Mouse (Mus musculus): ENCODE data around the gene Eml1.
"Not testable (repeated sequence)": the region's sequence is repeated elsewhere in the genome, so short reads cannot be mapped to it uniquely, and the experiment has no call there.

Gene Eml1

DNA sequence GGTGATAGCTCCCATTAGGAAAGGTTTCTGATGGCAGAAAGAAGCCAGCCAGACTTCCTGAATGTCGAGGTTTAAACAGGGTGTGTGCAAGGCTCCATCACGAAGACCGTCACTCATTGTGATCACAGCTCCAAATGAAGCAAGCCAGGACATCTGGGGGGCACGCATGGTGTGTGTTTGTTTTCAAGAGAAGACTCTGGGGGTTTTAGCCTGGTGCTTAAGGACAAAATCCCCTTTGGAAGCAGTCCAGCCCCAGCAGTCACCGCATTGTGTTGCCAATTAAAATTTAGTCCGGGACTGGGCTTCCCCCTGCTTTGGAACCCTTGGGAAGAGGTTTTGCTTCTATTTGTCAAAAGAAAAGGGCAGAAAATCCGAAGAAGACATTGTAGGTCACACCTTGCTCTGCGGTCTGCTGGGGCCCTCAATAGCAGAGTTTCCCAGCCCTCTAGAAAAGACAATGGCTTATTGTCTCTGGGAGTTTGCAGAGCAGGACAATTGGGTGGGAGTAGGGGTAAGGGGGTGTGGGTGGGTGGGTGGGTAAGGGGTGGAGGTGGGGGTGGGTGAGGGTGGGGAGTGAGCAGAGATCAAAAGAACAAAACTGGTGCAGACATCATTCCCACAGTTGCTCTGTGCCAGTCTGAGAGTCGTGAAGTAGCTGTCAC lies 110.1 kb downstream of the Eml1 start:
- DNase-seq = no peak

DNA sequence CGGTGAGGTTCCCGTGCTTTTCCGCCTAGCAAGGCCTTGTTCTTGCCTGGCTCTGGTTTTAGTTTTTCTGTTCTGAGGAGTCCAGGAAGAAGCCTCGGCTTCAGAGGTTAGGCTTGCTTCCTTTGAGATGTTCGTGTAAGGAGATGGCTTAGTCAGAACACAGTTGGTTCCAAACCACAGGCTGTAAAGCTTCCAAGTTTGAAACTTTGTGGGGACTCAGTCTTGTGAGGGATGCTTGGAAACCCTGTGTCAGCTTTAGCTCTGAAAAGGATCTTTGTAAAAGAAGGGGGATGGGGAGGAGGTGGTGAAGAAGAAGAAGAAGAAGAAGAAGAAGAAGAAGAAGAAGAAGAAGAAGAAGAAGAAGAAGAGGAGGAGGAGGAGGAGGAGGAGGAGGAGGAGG lies 118.3 kb downstream of the Eml1 start:
- no peak for DNase-seq

DNA sequence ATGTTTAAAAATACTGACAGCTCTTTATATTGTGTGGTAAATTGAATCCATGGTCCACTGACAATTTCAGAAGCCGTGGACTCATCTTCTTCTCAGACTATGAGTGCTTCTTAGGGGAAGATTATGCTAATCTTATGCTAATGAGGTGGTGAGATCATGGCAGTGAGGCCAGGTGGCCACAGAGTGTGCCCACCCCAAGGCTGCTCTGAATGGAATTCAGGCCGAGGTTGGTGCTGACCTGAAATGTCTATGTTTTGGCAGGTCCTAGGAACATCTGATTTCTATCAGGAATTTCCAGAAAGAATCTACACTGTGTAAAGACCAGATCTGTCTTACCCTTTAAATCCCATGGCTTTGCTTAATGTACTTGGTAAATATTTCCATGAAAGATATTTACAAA lies 119.0 kb downstream of the Eml1 start:
- no peak for DNase-seq

DNA sequence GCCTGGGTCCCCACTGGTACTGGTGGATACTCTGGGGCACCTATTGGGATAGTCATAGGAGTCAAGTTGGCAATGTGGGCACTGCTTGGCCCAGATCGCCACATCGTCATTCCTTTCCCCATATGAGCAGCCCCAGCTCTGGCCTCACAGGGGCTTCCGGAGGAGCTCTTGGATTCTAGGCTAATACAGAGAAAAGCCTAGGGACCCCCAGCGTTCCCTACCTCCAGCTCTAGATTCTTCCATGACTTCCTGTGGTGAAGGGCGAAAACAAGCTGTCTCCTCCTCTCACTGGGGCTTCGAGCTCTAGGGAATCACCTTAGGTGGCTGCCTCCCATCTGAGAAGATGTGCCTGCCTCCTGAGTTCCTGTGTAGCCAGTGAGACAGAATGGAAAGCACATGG lies 119.6 kb downstream of the Eml1 start:
- DNase-seq = no peak

DNA sequence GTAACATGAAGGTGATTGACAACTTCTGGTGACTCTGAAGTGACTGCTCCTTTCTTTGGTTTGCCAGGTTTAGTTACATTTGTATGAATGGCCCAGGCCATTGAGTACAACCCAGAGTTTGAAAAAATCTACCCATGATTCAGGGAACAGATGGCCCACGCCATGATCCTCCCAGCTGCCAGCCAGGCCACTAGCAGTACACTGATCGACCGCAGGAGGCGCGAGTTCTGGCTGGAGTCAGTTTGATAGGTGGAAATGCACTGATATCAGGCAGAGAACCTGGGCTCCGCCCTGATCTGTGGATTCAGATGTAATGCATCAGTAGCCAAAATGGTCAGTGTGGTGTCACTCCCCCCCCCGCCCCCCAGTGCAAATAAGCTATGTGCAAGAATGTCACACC lies 120.2 kb downstream of the Eml1 start:
- no peak for DNase-seq

DNA sequence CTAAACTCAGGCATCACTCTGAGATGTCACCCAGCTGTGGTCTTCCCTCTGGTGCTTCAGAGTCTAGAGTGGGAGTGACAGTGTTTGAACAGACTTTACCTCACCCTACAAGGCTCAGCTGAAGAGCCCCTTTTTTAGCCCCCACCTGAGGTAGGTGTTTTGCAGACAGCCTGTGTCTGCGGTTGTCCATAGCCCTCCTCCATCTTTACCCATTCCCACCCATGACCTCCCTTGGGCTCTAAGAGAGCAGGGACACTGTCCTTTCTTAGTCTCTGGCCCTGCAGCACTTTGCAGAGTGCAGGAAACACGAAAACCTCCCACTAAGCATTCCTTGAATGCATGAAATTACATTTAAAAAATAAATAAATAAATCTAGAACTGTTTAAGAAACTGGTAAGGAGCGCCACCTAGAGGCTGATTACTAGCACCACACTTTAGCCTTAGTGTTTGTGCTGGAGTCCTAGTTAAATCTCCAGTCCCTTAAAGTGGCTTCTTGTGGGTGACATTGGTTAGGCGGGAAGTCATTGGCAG lies 123.3 kb downstream of the Eml1 start:
- peak; percentile 38 for DNase-seq

DNA sequence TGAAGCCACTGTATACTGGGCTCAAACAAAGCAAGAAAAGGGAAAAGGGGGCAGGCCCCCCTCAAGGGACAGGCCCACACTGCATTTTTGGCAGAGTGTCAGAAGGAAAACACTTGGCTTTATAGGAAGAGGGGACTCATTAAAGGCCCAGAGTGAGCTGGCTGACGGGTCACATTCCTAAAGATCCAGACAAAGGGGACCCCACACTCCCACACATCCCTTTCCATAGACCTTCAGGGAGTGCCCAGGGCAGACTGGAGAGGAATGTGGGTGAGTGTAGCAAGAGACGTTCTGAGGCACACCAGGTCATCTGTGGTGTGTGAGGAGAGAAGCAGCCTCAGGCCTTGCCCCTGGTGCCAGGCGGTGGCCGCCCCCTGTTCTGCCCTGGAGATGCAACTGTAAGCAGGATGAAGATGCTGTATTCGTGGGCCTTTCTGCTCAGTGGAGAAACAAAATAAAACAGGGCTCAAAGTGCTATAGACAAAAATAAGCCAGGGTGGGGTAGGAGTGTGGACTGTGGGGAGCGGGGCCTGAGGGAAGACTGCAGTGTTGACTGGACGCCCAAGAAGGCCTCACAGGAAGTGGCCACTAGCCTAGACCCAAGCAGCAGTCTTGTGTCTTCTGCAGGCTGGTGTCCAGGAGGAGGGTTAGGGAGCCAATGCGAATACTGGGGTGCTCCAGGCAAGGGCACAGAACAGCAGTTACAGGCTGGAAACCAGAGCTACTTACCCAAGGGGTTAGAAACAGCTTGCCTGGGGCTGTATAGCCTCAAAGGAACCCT lies 124.9 kb downstream of the Eml1 start:
- no peak for DNase-seq

DNA sequence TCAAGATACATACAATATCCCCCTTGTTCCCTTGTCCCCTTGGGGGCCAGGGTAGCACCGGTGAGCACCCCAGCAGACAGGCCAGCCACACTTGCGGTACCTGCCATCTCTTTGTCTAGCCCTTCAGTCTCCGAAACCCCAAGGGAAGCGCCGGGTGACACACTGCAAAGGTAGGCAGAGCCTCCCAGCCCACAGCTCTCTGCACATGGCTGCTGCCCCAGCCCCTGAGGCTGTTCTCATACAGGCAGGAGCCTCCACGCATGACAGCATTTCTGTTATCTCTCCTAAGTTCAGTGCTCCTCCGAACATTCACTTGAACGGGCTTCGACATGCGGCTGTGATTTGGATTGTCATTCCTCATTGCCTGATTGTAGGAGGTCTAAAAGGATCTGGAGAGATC lies 132.3 kb downstream of the Eml1 start:
- DNase-seq = no peak

DNA sequence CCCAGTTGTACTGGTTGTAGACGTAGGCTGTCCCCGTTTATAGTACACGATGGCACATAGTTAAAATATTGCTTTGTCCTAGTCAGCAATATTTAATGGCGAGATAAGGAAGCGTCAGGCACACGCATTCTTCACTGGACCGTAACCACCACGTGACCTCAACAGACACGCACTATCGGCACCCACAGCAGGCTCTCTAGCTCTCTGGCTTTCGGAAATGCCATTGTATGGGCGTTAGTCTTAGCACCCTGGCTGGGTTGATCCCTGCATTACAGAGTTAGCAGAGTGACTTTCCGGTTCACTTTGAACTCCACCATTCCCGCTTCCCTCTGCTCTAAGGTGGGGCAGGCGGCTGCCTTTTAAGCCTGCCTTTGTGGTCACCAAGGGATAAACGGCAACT lies 132.8 kb downstream of the Eml1 start:
- no peak for DNase-seq

DNA sequence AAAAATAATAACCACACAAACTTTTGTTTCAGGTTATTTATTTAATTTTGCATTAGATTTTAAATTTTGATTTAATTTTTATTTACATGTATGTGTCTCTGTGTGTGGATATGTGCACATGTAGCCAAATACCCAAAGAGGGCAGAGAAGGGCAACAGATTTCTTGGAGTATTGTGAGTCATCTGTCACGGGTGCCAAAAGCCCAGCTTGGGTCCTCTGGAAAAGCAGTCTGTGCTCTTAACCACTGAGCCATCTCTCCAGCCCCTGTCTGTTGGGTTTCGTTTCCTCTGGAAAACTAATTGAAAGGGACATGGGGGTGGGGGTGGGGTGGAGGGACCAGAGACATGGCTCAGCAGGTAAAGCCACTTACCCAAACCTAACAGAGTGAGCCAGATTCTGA lies 135.1 kb downstream of the Eml1 start:
- DNase-seq = no peak

DNA sequence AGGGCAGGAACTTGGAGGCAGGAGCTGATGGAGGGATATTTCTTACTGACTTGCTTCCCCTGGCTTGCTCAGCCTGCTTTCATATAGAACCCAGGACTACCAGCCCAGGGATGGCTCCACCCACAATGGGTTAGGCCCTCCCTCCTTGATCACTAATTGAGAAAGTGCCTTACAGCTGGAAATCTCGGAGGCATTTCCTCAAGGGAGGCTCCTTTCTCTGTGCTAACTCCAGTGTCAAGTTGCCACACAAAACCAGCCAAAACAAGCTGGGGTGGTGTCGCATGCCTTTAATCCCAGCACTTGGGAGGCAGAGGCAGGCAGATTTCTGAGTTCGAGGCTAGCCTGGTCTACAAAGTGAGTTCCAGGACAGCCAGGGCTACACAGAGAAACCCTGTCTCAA lies 136.3 kb downstream of the Eml1 start:
- DNase-seq = not testable (repeated sequence)

DNA sequence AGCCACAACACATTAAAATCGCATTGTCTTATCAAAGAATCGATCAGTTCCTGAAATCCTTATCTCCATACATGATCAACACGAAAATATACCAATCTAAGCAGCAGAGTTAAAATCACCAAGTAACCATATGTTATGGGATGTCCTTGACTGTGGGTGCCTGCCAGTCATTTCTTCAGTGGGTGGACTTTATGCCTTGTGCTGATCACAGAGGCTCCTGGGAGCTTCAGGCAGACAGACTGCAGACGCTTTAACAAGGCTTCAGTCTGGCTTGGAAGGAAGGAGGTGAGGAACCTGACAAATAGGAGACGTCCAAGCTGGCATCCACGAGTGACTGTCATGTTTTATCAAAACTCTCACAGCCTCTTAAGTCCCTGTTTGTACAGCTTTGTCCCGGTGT lies 139.8 kb downstream of the Eml1 start:
- no peak for DNase-seq

DNA sequence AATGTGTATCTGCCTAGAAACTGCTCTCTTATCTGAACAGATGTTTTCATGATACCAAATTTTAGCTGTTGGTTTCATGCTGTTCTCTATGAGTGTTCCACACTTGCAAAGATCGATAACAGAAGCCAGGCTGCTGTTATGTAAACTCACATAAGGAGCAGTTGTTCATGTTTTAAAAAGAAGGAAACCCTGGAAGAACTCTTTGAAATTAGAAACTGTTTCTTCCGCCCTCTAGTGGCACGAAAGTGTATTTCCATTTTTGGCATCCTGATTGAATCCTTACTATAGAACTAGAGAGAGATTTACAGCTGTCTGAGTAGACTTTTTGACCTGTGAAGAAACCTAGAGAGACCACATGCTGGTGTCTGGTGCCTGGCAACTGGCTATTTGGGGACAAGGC lies 140.3 kb downstream of the Eml1 start:
- DNase-seq = no peak

DNA sequence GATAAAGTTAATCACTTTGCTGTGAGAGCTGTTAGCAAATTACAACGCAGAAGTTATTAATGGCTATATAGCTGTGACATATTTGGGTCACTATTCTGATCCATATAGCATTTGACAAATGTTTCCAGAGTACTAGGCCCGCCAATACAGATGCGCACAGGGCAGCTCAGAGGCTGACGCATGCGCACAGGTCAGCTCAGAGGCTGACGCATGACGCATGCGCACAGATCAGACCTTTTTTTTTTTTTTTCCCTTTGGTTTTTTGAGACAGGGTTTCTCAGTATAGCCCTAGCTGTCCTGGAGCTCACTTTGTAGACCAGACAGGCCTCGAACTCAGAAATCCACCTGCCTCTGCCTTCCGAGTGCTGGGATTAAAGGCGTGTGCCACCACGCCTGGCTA lies 144.7 kb downstream of the Eml1 start:
- DNase-seq = no peak

DNA sequence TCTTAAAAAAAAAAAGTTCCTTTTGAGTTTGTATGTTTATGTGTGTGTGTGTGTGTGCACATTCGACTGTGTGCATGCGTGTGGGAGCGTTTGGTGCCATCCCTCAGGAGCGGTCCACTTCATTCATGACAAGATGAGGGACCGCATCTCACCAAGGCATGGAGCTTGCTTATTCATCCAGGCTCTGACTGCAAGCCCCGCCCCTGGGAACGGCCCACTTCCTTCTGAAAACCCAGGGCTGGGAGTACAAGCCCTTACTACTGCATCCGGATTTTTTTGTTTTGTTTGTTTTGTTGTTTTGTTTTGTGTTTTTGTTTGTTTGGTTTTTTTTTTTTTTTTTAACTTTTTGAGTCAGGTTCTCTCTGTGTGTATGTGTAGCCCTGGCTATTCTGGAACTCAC lies 148.6 kb downstream of the Eml1 start:
- DNase-seq = no peak

DNA sequence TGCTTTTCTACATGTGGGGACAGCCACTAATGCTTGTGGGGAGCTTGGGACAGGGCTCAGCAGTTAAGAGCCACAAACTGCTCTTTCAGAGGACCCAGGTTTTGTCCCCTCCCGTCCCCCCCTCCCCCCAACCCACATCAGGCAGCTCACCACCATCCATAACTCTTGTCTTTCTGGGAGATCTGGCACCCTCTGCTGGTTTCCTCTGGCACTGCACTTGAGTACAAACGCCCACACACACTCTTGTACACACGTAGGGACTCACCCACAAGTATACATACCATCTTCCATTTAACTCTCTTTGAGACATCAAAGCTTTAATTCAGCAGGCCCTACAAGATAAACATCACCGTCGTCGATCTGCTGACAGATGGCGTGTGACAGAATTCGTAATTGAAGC lies 158.5 kb downstream of the Eml1 start:
- DNase-seq = peak; percentile 69

DNA sequence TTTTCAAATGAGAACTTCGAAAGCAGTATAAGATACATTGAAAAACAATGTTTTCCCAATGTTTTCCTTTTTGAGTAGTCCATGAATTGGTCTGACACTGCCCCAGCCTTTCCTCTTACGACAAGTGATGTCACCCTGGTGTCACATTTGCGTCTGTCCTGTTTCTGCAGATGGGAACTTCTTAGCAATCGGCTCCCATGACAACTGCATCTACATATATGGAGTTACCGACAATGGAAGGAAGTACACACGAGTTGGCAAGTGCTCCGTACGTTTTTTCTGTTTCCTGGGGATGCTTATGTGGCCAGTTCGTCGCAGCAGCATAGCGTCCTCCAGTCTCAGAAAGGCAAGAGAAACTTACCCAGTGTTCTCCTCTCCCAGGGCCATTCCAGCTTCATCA lies 163.7 kb downstream of the Eml1 start:
- DNase-seq = no peak

DNA sequence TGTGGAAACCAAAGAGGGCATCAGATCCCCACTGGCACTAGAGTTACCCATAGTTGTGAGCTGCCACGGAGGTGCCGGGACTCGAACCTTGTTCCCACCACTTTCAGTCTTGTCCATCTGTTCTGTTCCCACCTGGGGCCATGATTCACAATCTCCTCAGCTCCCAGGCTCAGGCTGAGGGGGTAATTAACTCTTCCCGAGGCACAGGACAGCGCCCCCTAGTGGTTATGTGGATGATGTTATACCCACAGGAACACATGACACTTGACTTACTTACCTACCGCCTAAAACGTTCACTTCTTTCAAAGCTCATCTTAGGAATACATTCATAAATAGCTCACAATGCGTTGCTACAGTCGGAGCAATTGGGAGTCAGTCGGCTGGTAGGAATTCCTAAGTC lies 165.7 kb downstream of the Eml1 start:
- no peak for DNase-seq

DNA sequence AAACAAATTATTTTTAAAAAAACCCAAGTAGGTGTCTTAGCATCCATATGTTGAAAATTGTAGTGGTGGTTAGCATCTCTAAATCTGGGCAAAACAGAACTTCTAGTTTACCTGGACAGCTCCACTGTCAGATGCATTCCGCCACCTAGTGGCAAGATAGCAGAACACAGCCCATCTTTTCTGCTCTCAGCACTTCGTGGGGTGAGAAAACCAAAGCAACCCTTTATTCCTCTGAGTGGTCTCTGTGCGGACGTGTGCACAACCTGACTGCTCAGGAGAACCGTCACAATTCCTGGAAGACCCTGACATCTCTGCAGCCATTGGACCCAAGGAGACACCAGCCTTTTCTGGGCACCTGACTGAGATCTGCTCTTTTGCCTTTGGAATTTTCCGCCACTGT lies 170.3 kb downstream of the Eml1 start:
- DNase-seq = peak; percentile 48

DNA sequence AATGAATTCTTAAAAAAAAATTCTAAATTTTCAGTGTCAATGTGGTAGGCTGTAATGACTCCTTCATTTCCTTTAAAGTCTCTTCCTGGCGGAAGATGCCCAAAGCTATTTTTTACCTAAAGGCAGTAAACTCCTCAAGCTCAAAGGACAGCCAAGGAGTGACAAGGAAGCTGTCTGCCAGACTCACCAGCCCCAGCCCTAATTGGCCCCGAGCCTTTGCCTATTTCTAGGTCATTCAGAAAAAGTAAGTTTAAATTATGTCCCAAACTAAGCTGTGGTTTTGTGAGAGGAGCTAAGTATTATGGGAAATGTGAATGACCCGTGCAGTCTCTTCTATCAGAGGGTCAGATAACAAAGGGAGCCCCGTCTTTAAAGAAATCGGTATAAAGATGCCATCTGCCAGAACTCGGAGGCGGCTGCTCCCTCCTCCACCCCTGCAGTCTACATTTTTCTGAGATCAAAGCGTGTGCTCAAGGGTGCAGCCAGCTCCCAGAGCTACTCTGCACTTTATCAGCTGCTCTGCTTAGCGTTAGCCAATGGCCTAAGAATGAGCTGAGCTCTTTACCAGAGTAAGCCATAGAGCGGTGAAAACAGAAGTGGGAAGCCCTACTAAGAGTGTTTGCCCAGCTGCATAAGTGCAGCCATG lies 175.9 kb downstream of the Eml1 start:
- DNase-seq = no peak

DNA sequence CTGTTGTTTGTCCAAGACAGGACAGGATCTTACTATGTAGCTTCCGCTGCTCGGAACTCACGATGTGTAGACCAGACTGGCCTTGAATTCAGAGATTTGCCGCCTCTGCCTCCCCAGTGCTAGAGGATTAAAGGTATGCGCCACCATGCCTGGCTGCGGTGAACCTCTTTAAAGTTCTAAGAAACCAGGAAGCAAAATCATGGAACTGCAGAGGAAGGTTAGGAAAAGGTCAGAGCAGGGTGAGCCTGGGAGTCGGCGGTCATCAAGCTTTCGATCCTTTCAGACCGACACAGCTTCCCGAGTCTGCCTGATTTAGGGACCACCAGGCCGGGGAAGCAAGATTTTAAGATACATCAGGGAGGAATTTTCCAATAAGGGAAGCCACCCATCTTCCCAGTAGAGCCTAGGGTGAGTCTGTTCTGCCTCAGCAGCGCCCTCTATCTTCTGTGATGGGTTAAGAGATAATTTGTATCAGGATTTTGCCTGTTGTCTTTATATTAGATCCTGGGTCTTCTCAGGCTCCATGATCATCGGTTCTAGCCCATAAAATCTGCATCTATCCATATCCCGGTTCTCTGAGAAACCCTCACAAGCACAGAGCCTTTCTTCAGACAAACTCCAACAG lies 176.6 kb downstream of the Eml1 start:
- no peak for DNase-seq

DNA sequence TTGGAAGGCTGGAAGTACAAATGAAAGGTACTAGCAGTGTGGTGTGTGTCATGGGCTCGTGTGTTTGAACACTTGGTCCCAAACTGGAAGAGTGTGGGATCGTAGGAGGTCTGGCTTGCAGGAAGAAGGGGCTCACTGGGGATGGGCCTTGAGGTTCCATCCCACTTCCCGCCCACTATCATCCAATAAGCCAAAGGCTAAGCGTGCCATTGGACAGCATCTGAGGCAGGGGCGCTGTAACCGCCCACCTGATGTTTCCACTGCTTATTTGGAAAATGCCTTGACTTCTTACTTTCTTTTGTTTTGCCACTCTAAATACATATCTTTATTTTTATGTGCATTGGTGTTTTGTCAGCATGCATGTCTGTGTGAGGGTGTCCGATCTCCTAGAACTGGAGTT lies 181.0 kb downstream of the Eml1 start:
- no peak for DNase-seq

DNA sequence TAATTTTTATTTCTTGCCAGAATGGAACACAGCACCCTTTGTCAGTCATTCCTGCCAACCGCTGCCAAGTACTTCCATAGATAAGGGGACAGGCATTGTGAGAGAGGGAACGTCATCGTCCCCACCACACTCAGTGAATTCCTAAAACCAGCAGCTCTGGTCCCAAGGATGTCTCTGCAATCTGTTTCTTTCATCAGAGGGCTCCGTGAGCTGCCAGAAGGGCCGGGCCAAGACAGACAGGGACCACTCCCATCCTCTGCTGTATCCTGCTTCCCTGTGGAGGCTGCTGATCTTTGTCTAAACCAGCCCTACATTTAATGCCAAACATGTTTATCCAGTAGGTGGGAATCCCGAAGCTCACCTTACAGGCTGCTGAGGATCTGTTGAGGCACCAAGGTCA lies 182.3 kb downstream of the Eml1 start:
- no peak for DNase-seq

Measured in right cerebral cortex, postnatal 14 days (tissue).